Mouse (Mus musculus) fibroblast of lung, adult 2 months (primary cell): ENCODE data around the gene Cd99l2.
"Not testable (repeated sequence)": the region's sequence is repeated elsewhere in the genome, so short reads cannot be mapped to it uniquely, and the experiment has no call there.

Experiments
- DNase-seq: peaks from one replicate; pipeline ENCODE4 v3.0.0-alpha.2; 2011; ENCODE audit warnings: low read depth

The Cd99l2 gene

GRCm38 (mm10) chrX:71492634-71493278 lies at the start of gene Cd99l2:
Cd99l2 (minus strand) TSS chrX:71492849.
- DNase-seq: peak; percentile 62

- DNase-seq: no peak
Measured at GRCm38 (mm10) chrX:71540821-71541510, 48.3 kb upstream of the Cd99l2 start.

- DNase-seq: no peak
Measured at GRCm38 (mm10) chrX:71537791-71538190, 45.1 kb upstream of the Cd99l2 start.

GRCm38 (mm10) chrX:71534102-71534501 lies 41.5 kb upstream of the Cd99l2 start:
- DNase-seq: no peak

- no peak for DNase-seq
Measured at GRCm38 (mm10) chrX:71532635-71533034, 40.0 kb upstream of the Cd99l2 start.

GRCm38 (mm10) chrX:71528646-71529045 lies 36.0 kb upstream of the Cd99l2 start:
- peak; percentile 31 for DNase-seq

- no peak for DNase-seq
Measured at GRCm38 (mm10) chrX:71528150-71528549, 35.5 kb upstream of the Cd99l2 start.

- DNase-seq: no peak
Measured at GRCm38 (mm10) chrX:71527461-71527860, 34.8 kb upstream of the Cd99l2 start.

GRCm38 (mm10) chrX:71525593-71526299 lies 33.1 kb upstream of the Cd99l2 start:
- DNase-seq: no peak

- DNase-seq: no peak
Measured at GRCm38 (mm10) chrX:71524310-71524709, 31.7 kb upstream of the Cd99l2 start.

GRCm38 (mm10) chrX:71522889-71523288 lies 30.2 kb upstream of the Cd99l2 start:
- DNase-seq: no peak

GRCm38 (mm10) chrX:71519252-71519651 lies 26.6 kb upstream of the Cd99l2 start:
- DNase-seq: no peak

- DNase-seq: not testable (repeated sequence)
Measured at GRCm38 (mm10) chrX:71506591-71506990, 13.9 kb upstream of the Cd99l2 start.

- DNase-seq: peak; percentile 35
Measured at GRCm38 (mm10) chrX:71493279-71493656, 619 bp upstream of the Cd99l2 start.

- no peak for DNase-seq
Measured at GRCm38 (mm10) chrX:71491931-71492633, 567 bp downstream of the Cd99l2 start.

- no peak for DNase-seq
Measured at GRCm38 (mm10) chrX:71489353-71489752, 3.3 kb downstream of the Cd99l2 start.

GRCm38 (mm10) chrX:71482244-71482643 lies 10.4 kb downstream of the Cd99l2 start:
- no peak for DNase-seq

GRCm38 (mm10) chrX:71475992-71476391 lies 16.7 kb downstream of the Cd99l2 start:
- DNase-seq: no peak

GRCm38 (mm10) chrX:71475497-71475896 lies 17.2 kb downstream of the Cd99l2 start:
- DNase-seq: no peak

GRCm38 (mm10) chrX:71475084-71475483 lies 17.6 kb downstream of the Cd99l2 start:
- DNase-seq: no peak

- no peak for DNase-seq
Measured at GRCm38 (mm10) chrX:71474296-71474956, 18.2 kb downstream of the Cd99l2 start.
